ENCODE assay signal across 19 mouse cellular contexts in genomic region chr6:108785551-108785950, GRCm38 (mm10). TPM values are rescaled to one million over a fixed set of nuclear protein-coding genes. Genes with fewer than 3 reads are reported as not detected.
DNase-seq lines count a peak whose midpoint lies in the region; ATAC-seq and TF ChIP-seq lines count a peak whose summit lies in the region.
"Had no signal": no experiment of that assay in that cellular context is flagged by ENCODE, and none has a peak within 500 bp of the region (broad histone marks: within the 10 kb centered on the region; RNA-seq: fewer than 3 reads in every experiment).

No protein-coding gene starts in this region.

- H3K4me3 ChIP-seq in heart, embryonic 13.5 days, result no peak overlapping the region
- H3K4me3 ChIP-seq in midbrain, embryonic 11.5 days (ENCODE audit: low read depth, low read length), result no peak overlapping the region
- H3K4me3 ChIP-seq in midbrain, postnatal 0 days (ENCODE audit: low read depth, low read length), result no peak overlapping the region
- no peak overlapping the region for H3K4me3 ChIP-seq in liver, embryonic 12.5 days
- no peak overlapping the region for H3K4me3 ChIP-seq in neural tube, embryonic 15.5 days (replicated peaks)
- H3K4me3 ChIP-seq: forebrain, embryonic 12.5 days; limb, embryonic 12.5 days had no signal

- H3K27me3 ChIP-seq in heart, embryonic 13.5 days (replicated peaks), result no peaks in the 10 kb centered on the region
- no peaks in the 10 kb centered on the region for H3K27me3 ChIP-seq in midbrain, embryonic 11.5 days (ENCODE audit: control insufficient read depth, insufficient read depth, low read length)
- H3K27me3 ChIP-seq in midbrain, postnatal 0 days (ENCODE audit: insufficient read depth, low read length), result no peaks in the 10 kb centered on the region
- H3K27me3 ChIP-seq in liver, embryonic 12.5 days (replicated peaks), result no peaks in the 10 kb centered on the region
- H3K27me3 ChIP-seq in neural tube, embryonic 15.5 days (replicated peaks), result no peaks in the 10 kb centered on the region
- H3K27me3 ChIP-seq: embryonic facial prominence, embryonic 15.5 days; forebrain, embryonic 12.5 days; limb, embryonic 12.5 days; Patski had no signal

- no peak for DNase-seq in heart, adult 9 months (ENCODE audit: low spot score in 2 of 2)
- DNase-seq in midbrain, embryonic 11.5 days (ENCODE audit: low spot score, missing footprints), result peak; percentile 76
- no peak for DNase-seq in midbrain, postnatal 0 days (ENCODE audit: low spot score)
- no peak for DNase-seq in Muller cell, postnatal 12 days (ENCODE audit: inconsistent ontology term)
- no peak for DNase-seq in right cerebral cortex, postnatal 4 days
- DNase-seq: adrenal gland, adult 2 months; cerebellum, adult 8-10 months; lung, postnatal 14 days; thymus, adult 2 months had no signal

- H3K9me3 ChIP-seq in heart, embryonic 13.5 days, result no peaks in the 10 kb centered on the region
- no peaks in the 10 kb centered on the region for H3K9me3 ChIP-seq in midbrain, embryonic 11.5 days (ENCODE audit: control insufficient read depth, low read length)
- H3K9me3 ChIP-seq in midbrain, postnatal 0 days (ENCODE audit: low read length), result no peaks in the 10 kb centered on the region
- no peaks in the 10 kb centered on the region for H3K9me3 ChIP-seq in liver, embryonic 12.5 days (replicated peaks)
- H3K9me3 ChIP-seq in neural tube, embryonic 15.5 days (replicated peaks), result no peaks in the 10 kb centered on the region
- H3K9me3 ChIP-seq: embryonic facial prominence, embryonic 15.5 days; forebrain, embryonic 12.5 days; limb, embryonic 12.5 days; midbrain, embryonic 10.5 days had no signal

- WGBS in heart, embryonic 13.5 days, result 82% methylated on average over 3 of the region's 3 CpGs
- 90% methylated on average over 3 of the region's 3 CpGs for WGBS in midbrain, embryonic 11.5 days
- 90% methylated on average over 3 of the region's 3 CpGs for WGBS in midbrain, postnatal 0 days
- WGBS in liver, embryonic 12.5 days (ENCODE audit: insufficient replicate concordance), result 72% methylated on average over 3 of the region's 3 CpGs
- 88% methylated on average over 3 of the region's 3 CpGs for WGBS in neural tube, embryonic 15.5 days

- peak overlapping the region; percentile 82; the same call in 1 of the 2 replicates for H3K4me2 ChIP-seq in heart, embryonic 13.5 days
- no peak overlapping the region for H3K4me2 ChIP-seq in midbrain, embryonic 11.5 days
- H3K4me2 ChIP-seq in midbrain, postnatal 0 days (ENCODE audit: low read depth, low read length, poor library complexity, severe bottlenecking), result no peak overlapping the region
- peak overlapping the region; percentile 77 for H3K4me2 ChIP-seq in liver, embryonic 12.5 days
- peak overlapping the region; percentile 76 for H3K4me2 ChIP-seq in neural tube, embryonic 15.5 days

- no peaks in the 10 kb centered on the region for H3K36me3 ChIP-seq in heart, embryonic 13.5 days
- no peaks in the 10 kb centered on the region for H3K36me3 ChIP-seq in midbrain, embryonic 11.5 days (ENCODE audit: control insufficient read depth, insufficient read depth, low read length)
- no peaks in the 10 kb centered on the region for H3K36me3 ChIP-seq in midbrain, postnatal 0 days (ENCODE audit: insufficient read depth, low read length)
- H3K36me3 ChIP-seq in liver, embryonic 12.5 days, result 0 out of 2 replicates have a peak, but pooled peaks cover 3% of the 10 kb centered on the region
- no peaks in the 10 kb centered on the region for H3K36me3 ChIP-seq in neural tube, embryonic 15.5 days
- H3K36me3 ChIP-seq: forebrain, embryonic 12.5 days; midbrain, embryonic 10.5 days had no signal

- H3K27ac ChIP-seq in heart, embryonic 13.5 days (replicated peaks), result no peak overlapping the region
- H3K27ac ChIP-seq in midbrain, embryonic 11.5 days (ENCODE audit: low read depth, low read length), result no peak overlapping the region
- H3K27ac ChIP-seq in midbrain, postnatal 0 days (ENCODE audit: low read depth, low read length), result no peak overlapping the region
- no peak overlapping the region for H3K27ac ChIP-seq in liver, embryonic 12.5 days
- no peak overlapping the region for H3K27ac ChIP-seq in neural tube, embryonic 15.5 days (replicated peaks)
- H3K27ac ChIP-seq: embryonic facial prominence, embryonic 15.5 days; forebrain, embryonic 12.5 days; hindbrain, embryonic 14.5 days; left cerebral cortex, adult 2 months; limb, embryonic 12.5 days; midbrain, embryonic 10.5 days had no signal

- ATAC-seq in heart, embryonic 13.5 days (ENCODE audit: extremely low read depth, insufficient number of reproducible peaks, low FRiP score, low TSS enrichment), result no peak
- ATAC-seq in midbrain, embryonic 11.5 days (ENCODE audit: low FRiP score), result no peak
- ATAC-seq in midbrain, postnatal 0 days (ENCODE audit: low FRiP score), result no peak
- no peak for ATAC-seq in liver, embryonic 12.5 days
- ATAC-seq in neural tube, embryonic 15.5 days (ENCODE audit: low FRiP score), result no peak
- ATAC-seq: Patski had no signal

- H3K9ac ChIP-seq in heart, embryonic 13.5 days, result no peak overlapping the region
- no peak overlapping the region for H3K9ac ChIP-seq in midbrain, embryonic 11.5 days (ENCODE audit: low read length)
- H3K9ac ChIP-seq in midbrain, postnatal 0 days (replicated peaks; ENCODE audit: low read length, poor library complexity, severe bottlenecking), result no peak overlapping the region
- no peak overlapping the region for H3K9ac ChIP-seq in liver, embryonic 12.5 days
- H3K9ac ChIP-seq in neural tube, embryonic 15.5 days (replicated peaks), result no peak overlapping the region
- H3K9ac ChIP-seq: embryonic facial prominence, embryonic 15.5 days; forebrain, embryonic 12.5 days; hindbrain, embryonic 14.5 days; limb, embryonic 12.5 days had no signal

- no peak for TF ChIP-seq CTCF in midbrain, postnatal 0 days (IDR thresholded peaks at IDR 0.05)

- peaks cover 22% of the 10 kb centered on the region for H3K4me1 ChIP-seq in heart, embryonic 13.5 days
- peaks cover 12% of the 10 kb centered on the region for H3K4me1 ChIP-seq in midbrain, embryonic 11.5 days (ENCODE audit: control insufficient read depth, insufficient read depth, low read length)
- H3K4me1 ChIP-seq in midbrain, postnatal 0 days (ENCODE audit: insufficient read depth, low read length), result peaks cover 13% of the 10 kb centered on the region
- peaks cover 28% of the 10 kb centered on the region for H3K4me1 ChIP-seq in liver, embryonic 12.5 days
- H3K4me1 ChIP-seq in neural tube, embryonic 15.5 days, result peaks cover 22% of the 10 kb centered on the region

RNA-seq across cellular contexts. Expression of gene Arl8b, which starts 2.7 kb away (rescaled TPM):
- 57.8 and 63.2 TPM in 2 replicates for polyA plus RNA-seq in heart, embryonic 13.5 days (2015; fragmentation: Nextera tagmentation; extraction: Ambion mirVana)
- 84.3 and 94.5 TPM in 2 replicates for polyA plus RNA-seq in midbrain, embryonic 11.5 days (2014; fragmentation: Nextera tagmentation; extraction: Ambion mirVana)
- 73.1 and 73.9 TPM in 2 replicates for total RNA-seq in midbrain, postnatal 0 days (2014; rRNA removed)
- 89.6 and 105 TPM in 2 replicates for polyA plus RNA-seq in midbrain, postnatal 0 days (2015; fragmentation: Nextera tagmentation; extraction: Ambion mirVana)
- 48.1 and 49.1 TPM in 2 replicates for polyA plus RNA-seq in liver, embryonic 12.5 days (2016; fragmentation: Nextera tagmentation; extraction: Ambion mirVana)
- 112 and 117 TPM in 2 replicates for polyA plus RNA-seq in neural tube, embryonic 15.5 days (2015; fragmentation: Nextera tagmentation; extraction: Ambion mirVana)

RNA-seq across cellular contexts. Expression of gene Edem1, which starts 42.9 kb away (rescaled TPM):
- polyA plus RNA-seq in heart, embryonic 13.5 days (2015; fragmentation: Nextera tagmentation; extraction: Ambion mirVana), result 10.2 and 14.1 TPM in 2 replicates
- 20.5 and 21.7 TPM in 2 replicates for polyA plus RNA-seq in midbrain, embryonic 11.5 days (2014; fragmentation: Nextera tagmentation; extraction: Ambion mirVana)
- total RNA-seq in midbrain, postnatal 0 days (2014; rRNA removed), result 11.3 and 13.4 TPM in 2 replicates
- polyA plus RNA-seq in midbrain, postnatal 0 days (2015; fragmentation: Nextera tagmentation; extraction: Ambion mirVana), result 3.1 and 3.7 TPM in 2 replicates
- polyA plus RNA-seq in liver, embryonic 12.5 days (2016; fragmentation: Nextera tagmentation; extraction: Ambion mirVana), result 30.8 TPM in 2 replicates
- polyA plus RNA-seq in neural tube, embryonic 15.5 days (2015; fragmentation: Nextera tagmentation; extraction: Ambion mirVana), result 5.3 and 11.6 TPM in 2 replicates

Comparison
In these comparisons a context has a peak if more than half of its experiments do, and no peak if none do; other contexts are left out.
1. H3K4me2 ChIP-seq: peak in heart, embryonic 13.5 days (single experiment), liver, embryonic 12.5 days (single experiment) and neural tube, embryonic 15.5 days (single experiment); none in midbrain, embryonic 11.5 days (single experiment) and midbrain, postnatal 0 days (single experiment).